Mouse (Mus musculus) C2C12 (cell line): ENCODE results near the gene Mbd4. TPM values are rescaled to one million over a fixed set of nuclear protein-coding genes. Genes with fewer than 3 reads are reported as not detected.
A peak's percentile ranks its signal among the peaks of the same experiment; 100 is the strongest.

Experiments used
- H3K27me3 ChIP-seq: one replicate; pipeline ENCODE4 v1.6.1; 2011; ENCODE audit not compliant: control insufficient read depth, insufficient read depth, insufficient read length
- H3K36me3 ChIP-seq: one replicate; pipeline ENCODE4 v1.6.1; 2011; ENCODE audit not compliant: control insufficient read depth, insufficient read depth
- H3K4me3 ChIP-seq: one replicate; pipeline ENCODE4 v1.5.1; 2011; ENCODE audit warnings: mild to moderate bottlenecking, control low read depth; ENCODE audit not compliant: poor library complexity, insufficient read depth, severe bottlenecking
- H3K79me2 ChIP-seq: one replicate; pipeline ENCODE4 v1.6.1; 2011; ENCODE audit not compliant: control insufficient read depth, insufficient read depth
- H3K79me3 ChIP-seq: one replicate; pipeline ENCODE4 v1.6.1; 2011; ENCODE audit warnings: low read depth, control low read depth
- H3ac ChIP-seq: one replicate; pipeline ENCODE3; 2011; ENCODE audit warnings: low read depth; ENCODE audit not compliant: control insufficient read depth, insufficient read length
- CEBPB ChIP-seq: IDR thresholded peaks from one replicate; pipeline ENCODE4 v1.6.1; 2011; ENCODE audit warnings: low read depth, mild to moderate bottlenecking, control low read depth, moderate library complexity
- CTCF ChIP-seq: IDR thresholded peaks from one replicate; pipeline ENCODE4 v1.5.1; 2011; ENCODE audit not compliant: control insufficient read depth, insufficient read depth, insufficient read length
- FOSL1 ChIP-seq: IDR thresholded peaks from one replicate; pipeline ENCODE4 v1.8.0; 2011; ENCODE audit warnings: mild to moderate bottlenecking, low read length; ENCODE audit not compliant: poor library complexity, insufficient read depth, severe bottlenecking
- MAX ChIP-seq: IDR thresholded peaks from one replicate; pipeline ENCODE4 v1.6.1; 2011; ENCODE audit warnings: mild to moderate bottlenecking, control low read depth
- MYOD1 ChIP-seq: IDR thresholded peaks from one replicate; pipeline ENCODE4 v1.6.1; 2011; ENCODE audit warnings: low read depth; ENCODE audit not compliant: control insufficient read depth, insufficient read length
- MYOG ChIP-seq: IDR thresholded peaks from one replicate; pipeline ENCODE4 v1.6.1; 2011; ENCODE audit not compliant: control insufficient read depth, insufficient read length; ENCODE audit errors: extremely low read depth
- USF1 ChIP-seq: IDR thresholded peaks from one replicate; pipeline ENCODE4 v1.6.1; 2011; ENCODE audit warnings: low read depth, mild to moderate bottlenecking, control low read depth, moderate library complexity
- polyA plus RNA-seq: library from polyadenylated mRNA; unstranded; fragments of >200 nt; fragmentation: generic; extraction: Trizol; gene quantifications from one replicate; pipeline ENCODE4 v1.2.1, GENCODE M21; 2012; ENCODE audit warnings: missing spikeins

The Mbd4 gene
- polyA plus RNA-seq, 1 experiment: 1.4 TPM

GRCm38 (mm10) chr6:115897117-115897516, 43.9 kb upstream of the Mbd4 start:
- Histone ChIP-seq H3K79me3 (no peaks in the 10 kb centered on the region), H3K27me3 (no peaks in the 10 kb centered on the region), H3K36me3 (no peaks in the 10 kb centered on the region), H3ac (no peak overlapping the region), H3K4me3 (no peak overlapping the region), H3K79me2 (no peaks in the 10 kb centered on the region)
- TF ChIP-seq USF1 (no peak), MAX (no peak), CEBPB (no peak), CTCF (no peak), MYOD1 (no peak), MYOG (no peak), FOSL1 (no peak)

- Histone ChIP-seq H3K27me3 (no peaks in the 10 kb centered on the region), H3K36me3 (no peaks in the 10 kb centered on the region), H3K79me3 (no peaks in the 10 kb centered on the region), H3K79me2 (no peaks in the 10 kb centered on the region), H3ac (no peak overlapping the region), H3K4me3 (no peak overlapping the region)
- TF ChIP-seq CEBPB (no peak), CTCF (no peak), MYOG (no peak), FOSL1 (no peak), MYOD1 (no peak), USF1 (no peak), MAX (no peak)
These were observed 43.2 kb upstream of the Mbd4 start for GRCm38 (mm10) chr6:115896346-115896745.

GRCm38 (mm10) chr6:115892363-115892762, 39.2 kb upstream of the Mbd4 start:
- Histone ChIP-seq H3ac (no peak overlapping the region), H3K36me3 (peaks cover 5% of the 10 kb centered on the region), H3K4me3 (no peak overlapping the region), H3K79me3 (no peaks in the 10 kb centered on the region), H3K27me3 (no peaks in the 10 kb centered on the region), H3K79me2 (no peaks in the 10 kb centered on the region)
- no peak for TF ChIP-seq MYOD1
- no peak for TF ChIP-seq MYOG
- no peak for TF ChIP-seq CEBPB
- no peak for TF ChIP-seq CTCF
- no peak for TF ChIP-seq FOSL1
- TF ChIP-seq MAX: no peak
- TF ChIP-seq USF1: no peak

- Histone ChIP-seq H3ac (no peak overlapping the region), H3K36me3 (peaks cover 12% of the 10 kb centered on the region), H3K79me2 (no peaks in the 10 kb centered on the region), H3K4me3 (no peak overlapping the region), H3K79me3 (no peaks in the 10 kb centered on the region), H3K27me3 (no peaks in the 10 kb centered on the region)
- TF ChIP-seq MAX: no peak
- TF ChIP-seq FOSL1: no peak
- TF ChIP-seq CTCF: no peak
- TF ChIP-seq USF1: no peak
- TF ChIP-seq MYOD1: no peak
- no peak for TF ChIP-seq MYOG
- TF ChIP-seq CEBPB: no peak
These were observed 38.4 kb upstream of the Mbd4 start for GRCm38 (mm10) chr6:115891497-115892061.

GRCm38 (mm10) chr6:115891061-115891460, 37.9 kb upstream of the Mbd4 start:
- Histone ChIP-seq H3K36me3 (peaks cover 12% of the 10 kb centered on the region), H3K4me3 (no peak overlapping the region), H3K27me3 (no peaks in the 10 kb centered on the region), H3K79me2 (no peaks in the 10 kb centered on the region), H3ac (no peak overlapping the region), H3K79me3 (no peaks in the 10 kb centered on the region)
- TF ChIP-seq MYOG: no peak
- TF ChIP-seq MYOD1: peak; percentile 4

- H3K36me3 ChIP-seq: peaks cover 12% of the 10 kb centered on the region
- H3K4me3 ChIP-seq: no peak overlapping the region
- TF ChIP-seq FOSL1 (no peak), CEBPB (no peak), USF1 (no peak), MAX (no peak), MYOG (no peak), CTCF (no peak), MYOD1 (no peak)
- no peaks in the 10 kb centered on the region for H3K27me3 ChIP-seq
- H3ac ChIP-seq: no peak overlapping the region
- H3K79me3 ChIP-seq: no peaks in the 10 kb centered on the region
- no peaks in the 10 kb centered on the region for H3K79me2 ChIP-seq
These were observed 37.4 kb upstream of the Mbd4 start for GRCm38 (mm10) chr6:115890601-115891000.
